Mouse (Mus musculus): Measurements from ENCODE around the gene Fads2.

The Fads2 gene

DNA sequence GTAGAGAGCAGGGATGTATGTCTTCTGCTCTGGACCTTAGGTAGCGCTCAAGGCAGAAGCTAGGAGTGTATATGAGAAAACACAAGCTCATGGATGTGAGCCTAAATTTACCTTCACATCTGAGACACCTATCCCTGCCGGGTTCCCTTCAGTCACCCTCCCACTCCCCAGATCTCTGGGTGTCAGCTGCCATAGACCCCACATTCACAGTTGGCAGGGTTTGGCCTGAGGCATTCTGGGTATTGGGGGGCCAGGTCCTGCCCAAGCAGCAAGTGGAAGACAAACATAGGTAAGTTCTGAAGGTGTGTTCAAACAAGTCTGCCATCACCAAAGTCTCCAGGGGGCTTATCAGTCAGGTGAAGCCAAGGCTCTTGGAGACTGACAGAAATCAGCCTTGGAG is 39.9 kb downstream of the Fads2 start:
- no peak for DNase-seq (ENCODE audit: low spot score)

DNA sequence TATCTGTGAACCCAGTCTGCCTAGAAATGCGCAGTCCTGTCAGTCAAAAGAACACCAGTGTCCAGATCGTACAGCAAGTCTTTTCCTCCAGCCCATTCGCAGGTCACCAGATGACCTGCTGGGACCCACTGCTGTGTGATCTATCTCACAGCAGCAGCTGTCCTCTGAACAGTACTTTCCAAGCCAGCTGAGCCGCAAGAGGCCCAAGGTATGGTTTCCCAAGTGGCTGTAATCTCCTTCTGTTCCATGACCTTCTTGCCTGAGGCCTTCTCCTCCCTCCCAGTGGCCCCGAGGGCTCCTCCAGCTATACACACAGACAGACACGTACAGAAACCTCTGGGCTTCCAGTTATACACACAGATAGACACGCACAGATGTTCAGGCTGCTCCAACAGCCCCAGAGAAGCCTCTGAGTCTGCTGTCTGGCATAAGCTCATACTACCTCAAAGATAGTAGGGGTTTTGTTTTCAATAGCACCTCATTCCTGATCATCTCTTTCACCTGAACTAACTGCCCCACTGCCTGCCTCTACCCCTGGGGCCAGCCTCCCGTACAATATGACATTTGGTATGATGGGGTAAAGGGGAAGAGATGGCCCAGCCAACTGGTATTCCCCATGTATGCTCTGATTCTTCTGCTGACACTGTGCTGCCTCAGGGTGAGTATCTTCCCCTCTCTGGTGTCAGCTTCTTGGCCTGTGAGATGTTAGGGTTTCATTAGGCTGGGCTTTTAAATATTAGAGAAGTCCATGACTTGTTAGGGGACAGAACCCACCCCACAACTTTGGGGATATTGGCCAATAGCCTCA is 40.6 kb downstream of the Fads2 start:
- no peak for DNase-seq (ENCODE audit: low spot score)

DNA sequence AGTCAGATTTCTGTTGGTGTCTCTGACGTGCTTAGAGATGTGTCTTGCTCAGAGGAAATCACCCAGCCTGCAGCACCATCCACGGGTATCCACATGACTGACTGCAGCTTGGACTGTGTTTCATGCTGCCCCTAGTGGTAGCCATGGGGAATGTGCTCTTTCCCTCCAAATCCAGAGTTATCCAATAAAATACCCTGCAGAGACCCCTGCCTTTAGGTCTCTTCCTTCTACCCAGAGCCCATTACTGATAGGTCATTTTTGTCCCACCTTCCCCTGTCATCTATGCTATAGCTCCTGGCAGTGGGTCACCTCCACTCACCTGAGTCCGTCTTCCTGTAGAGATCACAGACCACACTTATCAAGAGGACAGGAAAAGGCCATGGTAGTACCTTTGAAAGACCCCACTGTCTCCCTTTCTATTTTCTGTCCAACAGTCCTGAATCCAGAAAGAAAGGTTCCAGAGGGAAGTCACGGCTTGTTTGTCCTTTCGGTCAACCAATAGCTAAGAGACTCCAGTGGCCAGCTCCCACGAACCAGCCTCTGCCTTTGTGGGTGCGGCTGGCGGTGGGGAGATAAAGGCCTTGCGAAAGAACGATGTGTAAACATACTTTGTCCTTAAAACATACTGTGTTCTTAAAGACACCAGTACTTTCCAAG is 41.5 kb downstream of the Fads2 start:
- no peak for DNase-seq (ENCODE audit: low spot score)

DNA sequence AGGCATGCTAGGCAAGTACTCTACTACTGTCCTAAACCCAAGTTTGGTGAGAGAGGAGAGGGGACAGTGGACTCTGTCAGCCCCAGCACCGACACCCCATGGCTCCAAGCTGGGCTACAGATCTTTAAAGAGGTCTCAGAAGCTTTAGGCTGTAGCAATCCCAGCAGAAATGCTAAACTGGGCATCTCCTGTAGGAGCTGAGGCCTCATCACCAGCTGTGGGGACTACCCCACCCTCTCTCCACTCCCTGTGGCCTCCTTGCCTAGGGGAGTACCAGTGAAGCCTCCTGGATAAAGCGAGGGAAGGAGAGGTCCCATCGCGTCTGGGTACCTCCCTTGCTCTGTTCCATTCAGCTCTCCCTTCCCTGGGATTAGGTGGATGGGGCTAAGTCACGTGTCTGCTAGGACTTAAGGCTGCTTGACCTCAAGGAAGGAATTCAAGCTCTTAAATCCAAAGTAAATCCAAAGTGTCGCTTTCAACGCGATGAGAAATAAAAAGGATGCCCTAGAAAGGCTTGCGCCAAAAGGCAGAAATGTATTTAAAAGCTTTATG is 42.6 kb downstream of the Fads2 start:
- no peak for DNase-seq (ENCODE audit: low spot score)

DNA sequence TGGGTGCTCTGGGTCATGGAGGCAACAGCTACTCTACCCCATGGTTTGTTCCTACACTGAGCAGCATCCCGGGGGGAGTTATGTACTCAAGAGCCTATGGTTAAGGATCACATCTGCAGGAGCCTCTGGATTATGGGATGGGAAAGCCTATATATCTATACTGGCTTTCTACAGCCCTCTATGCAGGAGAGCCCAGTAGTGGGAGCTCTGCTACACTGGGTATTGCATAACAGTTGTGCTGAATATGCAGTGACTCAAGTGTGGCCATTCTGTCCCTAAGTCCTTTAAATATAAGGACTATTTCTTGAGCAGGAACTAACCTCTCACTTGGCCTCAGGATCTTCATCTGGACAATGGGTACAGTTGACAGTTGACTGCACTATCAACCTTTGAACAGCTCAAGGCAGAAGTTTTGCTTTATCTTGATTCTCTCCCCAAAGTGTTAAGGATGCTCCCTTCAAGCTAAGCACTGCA is 43.2 kb downstream of the Fads2 start:
- DNase-seq (ENCODE audit: low spot score) = no peak

DNA sequence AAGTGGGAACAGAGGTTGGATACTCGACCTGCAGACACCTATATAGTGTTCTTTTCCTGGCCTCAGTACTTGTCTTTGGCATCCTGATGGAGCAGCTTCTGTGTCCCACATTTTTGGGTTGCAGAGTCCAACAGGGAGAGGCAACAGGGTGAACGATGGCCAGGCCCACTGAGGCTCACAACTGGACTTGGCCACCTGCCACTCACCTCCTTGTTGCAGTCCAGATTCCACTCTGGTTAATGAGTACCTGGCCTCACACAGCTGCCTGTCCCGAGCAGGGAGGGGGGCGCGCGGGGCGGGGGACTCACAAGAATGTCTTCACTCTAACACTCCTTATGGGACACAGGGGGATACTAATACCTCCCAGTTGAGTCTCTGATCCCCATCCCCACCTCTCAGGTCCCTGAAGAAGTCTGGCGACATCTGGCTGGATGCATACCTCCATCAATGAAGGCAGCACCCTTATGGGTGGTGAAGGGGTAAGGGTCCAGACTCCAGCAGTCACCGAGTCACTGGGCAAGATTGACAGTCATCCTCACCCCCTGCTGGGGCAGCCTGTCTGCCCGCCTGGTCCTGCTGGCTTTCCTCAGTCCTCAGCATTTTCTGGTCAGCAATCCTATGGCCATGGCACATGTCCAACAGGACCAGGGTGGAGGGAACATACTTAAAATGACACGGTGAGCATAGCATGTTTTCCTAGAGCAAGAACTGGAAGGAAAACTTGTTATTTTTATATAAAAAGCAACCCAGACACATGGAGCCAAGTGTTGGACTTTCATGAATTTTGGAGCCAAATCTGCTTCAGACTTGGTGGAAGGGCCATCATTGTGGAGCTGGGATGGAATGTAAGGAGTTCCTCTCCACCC is 43.8 kb downstream of the Fads2 start:
- no peak for DNase-seq (ENCODE audit: low spot score)

DNA sequence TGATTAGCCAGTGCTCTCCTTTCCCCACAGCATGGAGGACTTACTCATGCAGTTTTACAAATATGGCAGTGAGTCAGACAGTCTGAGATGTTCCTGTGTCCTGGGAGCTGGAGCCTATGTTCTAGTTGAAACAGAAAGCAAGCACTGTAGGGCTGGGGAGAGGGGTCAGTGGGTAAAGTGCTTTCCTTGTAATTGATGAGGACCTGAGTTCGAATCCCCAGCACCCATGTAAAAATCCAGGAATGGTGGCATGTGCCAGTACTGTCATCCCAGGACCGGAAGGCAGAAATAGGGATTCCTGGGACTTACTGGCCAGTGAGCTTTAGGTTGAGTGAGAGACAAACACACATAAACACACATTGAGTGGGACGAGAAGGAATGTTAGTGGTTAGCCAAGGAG is 44.9 kb downstream of the Fads2 start:
- DNase-seq (ENCODE audit: low spot score) = no peak

DNA sequence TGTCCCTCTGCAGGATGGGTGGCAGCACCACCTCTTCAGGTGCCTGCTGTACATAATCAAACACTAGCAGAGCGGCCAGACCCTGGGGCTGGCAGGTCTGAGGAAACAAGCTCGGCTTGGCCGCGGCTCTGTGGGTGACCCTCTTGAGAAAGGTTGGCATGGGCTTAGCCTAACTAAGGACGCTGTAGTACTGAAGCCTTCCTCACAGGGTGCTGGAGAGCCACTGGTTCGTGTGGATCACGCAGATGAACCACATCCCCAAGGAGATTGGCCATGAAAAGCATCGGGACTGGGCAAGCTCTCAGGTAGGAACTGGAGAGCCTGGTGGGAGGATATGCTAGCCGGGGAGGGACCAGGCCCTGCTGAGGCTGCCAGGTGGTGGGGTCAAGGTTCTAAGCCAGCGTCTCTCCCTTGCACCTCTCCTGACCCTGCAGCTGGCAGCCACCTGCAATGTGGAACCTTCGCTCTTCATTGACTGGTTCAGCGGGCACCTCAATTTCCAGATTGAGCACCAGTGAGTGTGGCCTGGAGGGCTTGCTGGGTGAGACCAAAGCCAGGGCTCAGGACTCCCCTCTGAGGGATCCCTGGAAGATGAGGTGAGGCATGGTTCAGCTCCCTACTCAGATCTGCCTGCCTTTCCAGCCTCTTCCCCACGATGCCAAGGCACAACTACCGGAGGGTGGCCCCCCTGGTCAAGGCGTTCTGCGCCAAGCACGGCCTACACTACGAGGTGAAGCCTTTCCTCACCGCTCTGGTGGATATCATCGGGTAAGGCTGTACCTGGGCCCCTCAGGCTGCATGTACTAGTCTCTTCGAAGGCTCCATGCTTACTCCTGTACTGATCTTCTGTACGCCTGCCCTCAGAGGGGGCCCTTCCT is 45.5 kb downstream of the Fads2 start:
- DNase-seq (ENCODE audit: low spot score) = no peak

DNA sequence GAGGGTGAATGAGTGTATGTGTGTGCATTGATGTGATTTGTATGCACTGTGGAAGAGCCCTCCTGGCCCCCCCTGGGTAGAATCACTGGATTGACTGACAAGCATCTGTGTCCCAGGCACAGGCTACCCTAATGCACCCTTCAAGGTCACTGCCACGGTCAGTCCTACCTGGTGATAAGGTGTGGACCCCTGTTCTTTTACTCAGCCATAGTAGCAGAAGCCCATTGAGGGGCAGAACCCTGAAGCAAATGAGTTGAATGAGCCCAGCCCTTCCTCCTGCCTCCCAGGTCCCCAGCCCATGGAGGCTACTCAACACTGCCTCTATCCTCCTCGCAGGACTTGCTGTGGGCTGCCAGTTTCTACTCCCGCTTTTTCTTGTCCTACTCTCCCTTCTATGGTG is 46.3 kb downstream of the Fads2 start:
- no peak for DNase-seq (ENCODE audit: low spot score)

DNA sequence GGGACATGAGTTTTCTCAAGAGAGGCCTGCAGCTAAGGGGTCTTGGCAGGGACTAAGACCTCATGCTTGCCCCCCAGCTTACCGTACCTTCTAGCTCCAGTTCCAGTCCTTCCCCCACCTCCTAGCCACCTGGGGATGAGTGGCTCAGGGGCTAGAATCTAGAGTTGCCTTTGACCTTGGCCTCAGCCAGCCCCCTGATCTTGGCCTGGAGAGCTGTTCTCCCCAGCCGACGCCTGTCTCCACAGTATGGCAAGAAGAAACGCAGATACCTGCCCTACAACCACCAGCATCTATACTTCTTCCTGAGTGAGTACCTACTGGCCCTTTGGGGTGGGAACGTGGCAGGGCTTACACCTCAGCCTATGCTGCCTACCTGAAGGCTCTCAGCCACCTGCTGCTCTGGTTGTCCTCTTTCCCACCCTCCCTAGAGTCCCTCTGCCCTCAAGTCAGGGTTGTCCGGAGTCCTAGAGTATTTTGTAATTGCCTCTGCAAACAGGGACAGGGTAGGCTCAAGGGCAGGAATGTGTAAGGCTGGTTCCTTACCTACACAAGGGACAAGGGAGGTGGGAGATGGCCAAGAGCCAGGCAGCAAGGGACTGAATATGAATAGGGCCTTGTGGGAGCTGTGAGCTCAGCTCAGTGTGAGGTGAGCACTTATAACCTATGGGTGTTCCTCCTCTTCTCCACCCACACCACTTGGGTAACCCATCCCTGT is 47.0 kb downstream of the Fads2 start:
- DNase-seq (ENCODE audit: low spot score) = no peak

DNA sequence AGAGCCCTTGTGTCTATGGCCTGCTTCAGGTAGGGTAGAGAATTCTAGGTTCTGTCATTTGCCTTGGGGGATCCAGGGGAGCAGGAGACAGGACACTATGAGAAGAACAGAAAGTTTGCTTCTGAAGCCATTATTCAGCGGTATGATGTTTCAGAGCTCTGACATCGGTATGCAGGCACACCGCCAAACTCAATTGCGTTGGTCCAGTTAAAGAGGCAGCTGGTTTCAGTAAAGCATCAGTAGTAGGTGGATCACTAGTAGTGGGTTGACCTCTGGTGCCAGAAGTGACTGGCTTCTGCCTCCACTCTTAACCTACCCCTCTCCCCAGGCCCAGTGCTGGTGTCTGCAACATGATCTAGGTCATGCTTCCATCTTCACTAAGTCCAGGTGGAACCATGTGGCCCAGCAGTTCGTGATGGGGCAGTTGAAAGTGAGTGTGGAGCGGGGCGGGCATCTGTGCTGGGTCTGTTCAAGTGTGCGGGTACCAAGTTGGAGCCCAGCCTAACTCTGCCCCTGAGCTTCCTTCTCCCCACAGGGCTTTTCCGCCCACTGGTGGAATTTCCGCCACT is 47.8 kb downstream of the Fads2 start:
- no peak for DNase-seq (ENCODE audit: low spot score)

DNA sequence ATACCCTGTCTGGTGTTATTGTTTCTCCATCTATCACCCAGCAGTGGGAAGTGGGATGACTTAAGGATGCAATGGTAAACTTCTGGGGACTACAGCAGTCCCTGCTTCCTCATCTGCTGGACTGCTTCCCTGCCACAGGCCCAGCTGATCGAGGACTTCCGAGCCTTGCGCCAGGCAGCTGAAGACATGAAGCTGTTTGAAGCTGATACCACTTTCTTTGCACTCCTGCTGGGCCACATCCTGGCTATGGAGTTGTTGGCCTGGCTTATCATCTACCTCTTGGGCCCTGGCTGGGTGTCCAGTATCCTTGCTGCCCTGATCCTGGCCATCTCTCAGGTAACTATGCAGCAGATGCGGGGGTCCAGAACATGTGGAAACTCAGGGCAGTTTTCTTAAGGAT is 48.8 kb downstream of the Fads2 start:
- DNase-seq (ENCODE audit: low spot score) = no peak

DNA sequence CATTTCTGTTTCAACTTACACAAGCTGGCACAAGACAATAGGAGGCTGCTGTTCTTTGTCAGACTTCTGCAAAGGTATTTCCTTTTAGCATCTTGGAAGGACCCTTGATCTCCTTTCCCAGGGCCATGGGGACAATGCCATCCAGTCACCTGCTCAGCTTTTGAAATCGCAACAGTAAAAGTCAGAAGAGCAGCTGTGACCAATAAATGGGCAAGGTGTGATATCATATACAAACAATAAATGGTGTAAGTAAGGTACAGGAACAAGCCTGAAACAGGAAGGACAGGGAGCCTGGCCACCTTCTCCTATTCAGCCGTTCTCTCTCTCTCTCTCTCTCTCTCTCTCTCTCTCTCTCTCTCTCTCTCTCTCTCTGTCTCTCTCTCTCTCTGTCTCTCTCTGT is 51.1 kb downstream of the Fads2 start:
- DNase-seq (ENCODE audit: low spot score) = no peak

DNA sequence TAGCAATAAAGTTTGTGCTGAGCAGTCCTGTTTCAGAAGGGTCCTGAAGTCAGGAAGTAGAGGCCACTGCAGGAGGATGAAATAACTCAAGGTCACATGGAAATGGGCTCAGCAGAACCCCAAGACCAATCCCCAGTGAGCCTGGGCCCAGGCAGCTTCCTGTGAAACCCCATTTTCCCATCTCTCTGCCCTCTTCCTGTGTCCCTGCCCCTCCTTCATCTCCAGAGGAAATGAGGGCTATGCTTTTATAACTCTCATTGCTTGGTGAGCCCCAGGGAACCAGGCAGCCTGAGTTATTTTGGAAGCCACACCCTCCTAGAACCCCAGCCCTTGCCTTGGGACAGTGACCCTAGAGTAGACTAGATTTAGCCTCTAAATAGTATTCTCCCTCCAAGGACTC is 52.0 kb downstream of the Fads2 start:
- DNase-seq (ENCODE audit: low spot score) = no peak

DNA sequence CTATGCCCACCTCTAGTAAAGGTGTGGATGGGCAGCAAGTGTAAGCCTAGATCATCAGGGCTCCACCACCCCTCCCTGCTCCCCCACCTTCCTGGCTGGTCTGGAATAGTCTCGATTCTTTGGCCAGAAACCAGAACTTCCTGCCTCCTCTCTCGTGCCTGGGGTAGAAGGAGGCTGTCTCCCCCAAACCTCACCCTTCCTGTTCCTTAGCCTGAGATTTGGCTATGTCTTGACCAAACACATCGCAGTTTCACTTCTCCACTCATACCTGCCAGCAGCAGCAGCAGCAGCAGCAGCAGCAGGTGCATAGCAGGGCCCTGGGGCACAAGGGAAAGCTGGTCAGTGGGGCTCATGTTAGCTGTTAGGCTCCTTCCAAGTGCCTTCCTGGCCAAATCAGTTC is 54.6 kb downstream of the Fads2 start:
- no peak for DNase-seq (ENCODE audit: low spot score)

DNA sequence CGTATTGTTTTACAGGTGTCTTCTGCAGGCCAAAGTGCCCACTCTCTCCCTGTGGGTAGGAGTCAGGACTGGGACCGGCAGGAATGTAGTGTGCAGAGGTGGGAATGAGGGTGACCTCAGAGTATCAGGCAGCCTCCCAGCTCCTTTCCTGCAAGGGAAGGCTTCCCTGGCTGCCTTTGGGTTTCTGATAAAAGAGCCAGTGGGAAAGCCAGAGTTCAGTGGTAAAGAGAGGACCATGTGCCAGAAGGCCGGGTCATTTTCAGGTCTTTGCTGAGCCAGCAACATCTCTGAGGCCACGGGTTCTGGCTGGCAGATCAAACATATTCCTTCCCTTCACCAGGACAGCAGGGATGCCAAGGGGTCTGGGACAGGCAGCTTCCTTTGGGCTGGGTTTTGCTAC is 55.2 kb downstream of the Fads2 start:
- no peak for DNase-seq (ENCODE audit: low spot score)

DNA sequence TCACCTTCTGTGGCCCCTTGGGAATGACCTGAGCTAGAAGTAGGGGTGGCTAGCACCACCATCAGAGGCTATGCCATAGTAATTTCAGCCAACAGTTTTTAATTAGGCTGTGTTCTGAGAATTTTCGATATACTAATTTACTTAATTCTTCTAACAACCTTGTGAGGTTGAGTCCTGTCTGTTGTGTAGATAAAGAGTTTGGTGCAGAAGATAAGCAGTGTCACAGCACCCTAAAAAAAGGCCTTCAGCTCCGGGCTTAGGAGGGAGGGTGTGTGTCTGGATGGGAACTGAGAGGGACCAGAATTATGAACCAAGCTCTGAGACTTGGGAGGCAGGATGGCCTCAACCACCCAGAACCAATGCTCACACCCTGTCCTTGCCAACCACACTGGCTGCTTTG is 55.8 kb downstream of the Fads2 start:
- DNase-seq (ENCODE audit: low spot score) = no peak

DNA sequence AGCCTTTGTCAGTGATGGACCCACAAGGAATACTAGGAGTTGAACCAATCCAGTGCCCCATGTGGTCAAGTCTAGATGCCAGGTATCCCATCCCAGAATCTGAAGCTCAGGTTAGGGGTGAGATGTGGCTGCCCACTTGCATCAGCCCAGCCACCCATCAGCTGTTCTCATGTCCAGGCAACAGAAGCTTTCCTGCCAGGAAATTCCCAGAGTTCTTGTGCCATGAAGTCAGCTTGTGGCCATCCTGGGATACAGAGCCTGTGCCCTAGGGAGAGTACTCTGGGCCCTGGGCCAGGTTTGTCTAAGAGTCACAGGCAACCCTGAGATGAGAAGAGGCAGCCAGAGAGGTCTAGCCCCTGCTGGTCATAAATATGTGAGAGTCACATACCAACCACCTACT is 57.9 kb downstream of the Fads2 start:
- DNase-seq (ENCODE audit: low spot score) = no peak

DNA sequence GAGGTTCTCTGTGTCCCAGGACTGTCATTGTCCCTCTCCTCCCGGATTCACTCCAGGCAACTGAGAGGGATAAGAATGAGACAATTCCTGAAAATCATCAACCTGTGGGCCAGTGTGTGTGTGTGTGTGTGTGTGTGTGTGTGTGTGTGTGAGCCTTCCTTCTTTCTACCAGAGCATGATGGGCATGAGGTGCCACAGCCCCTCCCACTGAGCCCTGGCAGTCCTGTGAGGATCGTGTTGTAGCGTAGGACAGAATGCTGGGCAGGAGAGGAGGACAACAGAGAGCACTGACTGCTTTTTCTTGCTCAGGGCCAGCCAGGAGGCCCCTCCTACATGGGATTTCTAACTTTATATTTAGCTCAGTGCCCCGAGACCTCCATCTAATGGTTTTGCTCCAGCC is 58.7 kb downstream of the Fads2 start:
- DNase-seq (ENCODE audit: low spot score) = no peak

DNA sequence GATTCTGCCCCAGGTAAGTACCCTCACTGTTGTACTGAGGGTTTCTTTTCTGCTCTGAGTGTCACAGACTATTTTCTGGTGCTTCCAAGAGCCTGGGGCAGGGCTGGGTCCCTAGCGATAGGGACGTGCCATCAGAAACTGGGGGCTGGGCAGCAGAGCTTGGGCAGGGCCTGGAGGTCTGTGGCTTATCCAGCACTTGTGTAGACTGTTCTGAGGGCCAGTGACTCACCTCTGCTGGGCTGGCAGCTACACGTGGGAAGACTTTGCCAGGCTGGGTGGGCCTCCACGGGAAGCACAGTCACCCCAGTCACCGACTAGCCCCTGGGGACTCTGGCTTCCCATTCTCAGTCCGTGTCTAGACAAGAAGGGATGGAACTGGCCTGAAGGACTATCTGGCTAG is 59.3 kb downstream of the Fads2 start:
- DNase-seq (ENCODE audit: low spot score) = no peak

Data from ovary, postnatal 10 days (tissue).